Mouse (Mus musculus) fibroblast of lung, adult 2 months (primary cell): ENCODE data around the gene Bcl2.

Source experiments
- DNase-seq: peaks from one replicate; pipeline ENCODE4 v3.0.0-alpha.2; 2011; ENCODE audit warnings: low read depth

Bcl2 gene

DNA sequence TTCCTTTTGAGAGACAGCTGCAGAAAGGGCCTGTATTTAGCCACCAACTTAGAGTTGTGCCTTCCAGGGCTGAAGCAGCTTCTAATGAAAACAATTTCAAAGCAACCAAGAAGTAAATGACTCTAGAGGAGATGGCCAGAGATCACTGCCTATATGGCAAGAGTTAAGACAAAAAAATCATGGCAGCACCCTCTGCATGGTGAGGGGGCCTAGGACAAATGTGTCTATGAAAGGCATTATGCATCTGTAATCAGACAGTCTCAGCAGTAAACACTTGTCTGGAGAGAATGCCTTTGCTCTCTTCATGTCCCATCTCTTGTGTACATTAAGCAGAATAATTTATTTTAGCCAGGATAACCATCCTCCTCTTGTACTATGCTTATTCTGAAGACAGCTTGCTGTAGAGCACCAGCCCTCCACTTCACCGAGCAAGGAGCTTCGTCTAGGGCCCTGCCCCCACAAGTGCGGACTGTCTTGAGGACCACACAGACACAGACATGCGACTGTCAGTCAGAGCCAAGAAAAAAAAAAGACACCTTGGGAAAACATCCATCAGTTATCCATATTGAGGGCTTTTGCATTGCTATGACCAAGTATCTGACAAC is 126.1 kb downstream of the Bcl2 start:
- no peak for DNase-seq

- no peak for DNase-seq
Measured at GRCm38 (mm10) chr1:106586761-106587160, 127.3 kb downstream of the Bcl2 start.

- no peak for DNase-seq
Measured at GRCm38 (mm10) chr1:106585349-106585748, 128.7 kb downstream of the Bcl2 start.

GRCm38 (mm10) chr1:106584824-106585223 is 129.2 kb downstream of the Bcl2 start:
- no peak for DNase-seq

DNA sequence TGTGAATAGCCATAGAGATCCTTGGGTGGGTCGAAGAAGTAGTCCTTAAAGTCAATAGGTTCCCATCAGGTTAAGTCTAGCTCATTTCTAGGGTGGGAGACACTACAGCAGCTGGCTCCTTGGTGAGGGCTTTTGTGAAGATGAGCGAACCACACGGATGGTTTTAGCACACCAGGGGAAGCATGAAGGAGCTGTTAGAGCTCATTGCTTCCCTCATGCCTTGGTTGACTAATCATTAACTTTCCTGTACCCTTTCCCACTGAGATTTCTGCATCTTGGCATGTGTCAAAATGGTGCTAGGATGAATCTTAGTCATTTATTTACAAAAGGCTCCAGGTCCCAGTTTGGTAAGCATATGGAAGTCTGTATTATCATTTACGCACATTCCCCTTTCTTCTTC is 129.8 kb downstream of the Bcl2 start:
- no peak for DNase-seq

DNA sequence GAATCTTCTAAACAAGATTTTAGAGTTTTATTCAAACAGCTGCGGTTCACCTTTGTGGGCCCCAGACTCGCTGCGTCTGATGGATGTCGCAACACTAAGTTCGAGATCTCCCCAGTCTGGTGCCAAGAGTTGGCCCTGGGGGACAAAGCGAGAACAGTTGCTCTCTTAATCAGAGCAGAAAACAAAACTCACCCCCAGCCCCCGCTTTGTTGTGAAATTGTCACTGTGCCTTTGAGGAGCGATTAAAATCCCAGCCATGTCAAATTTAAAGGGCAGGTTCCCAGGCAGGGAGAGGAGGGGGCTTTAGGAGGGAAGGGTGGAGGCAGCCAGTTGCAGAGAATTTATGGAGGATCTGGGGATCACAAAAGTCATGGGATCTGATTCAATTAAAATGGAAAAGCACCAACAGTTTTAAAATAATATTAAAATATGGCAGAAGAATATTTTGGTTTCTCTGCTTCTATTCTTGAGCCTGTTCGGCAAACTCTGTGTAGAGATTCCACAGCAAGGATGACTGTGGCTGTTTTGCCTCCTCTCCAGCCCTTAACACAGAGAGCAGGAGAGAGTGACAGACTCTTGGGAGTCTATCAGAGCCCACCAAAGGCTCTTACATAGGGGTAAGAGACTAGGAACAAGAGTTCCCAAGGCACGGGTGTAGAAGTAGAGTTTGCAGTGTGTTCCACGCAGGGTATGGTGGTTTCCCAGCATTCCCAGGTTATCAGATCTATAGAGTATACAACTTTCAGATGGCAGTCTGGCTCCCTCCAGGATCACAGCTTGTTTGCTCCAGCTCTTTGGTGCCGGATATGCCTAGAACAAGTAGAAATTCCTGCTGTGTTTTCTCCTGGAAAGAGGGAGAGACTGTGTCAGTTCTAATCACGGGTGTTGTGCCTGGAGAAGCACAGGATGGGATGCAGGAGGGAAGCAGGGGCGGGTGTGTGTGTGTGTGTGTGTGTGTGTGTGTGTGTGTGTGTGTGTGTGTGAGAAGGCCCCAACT is 130.5 kb downstream of the Bcl2 start:
- DNase-seq: peak; percentile 41

DNA sequence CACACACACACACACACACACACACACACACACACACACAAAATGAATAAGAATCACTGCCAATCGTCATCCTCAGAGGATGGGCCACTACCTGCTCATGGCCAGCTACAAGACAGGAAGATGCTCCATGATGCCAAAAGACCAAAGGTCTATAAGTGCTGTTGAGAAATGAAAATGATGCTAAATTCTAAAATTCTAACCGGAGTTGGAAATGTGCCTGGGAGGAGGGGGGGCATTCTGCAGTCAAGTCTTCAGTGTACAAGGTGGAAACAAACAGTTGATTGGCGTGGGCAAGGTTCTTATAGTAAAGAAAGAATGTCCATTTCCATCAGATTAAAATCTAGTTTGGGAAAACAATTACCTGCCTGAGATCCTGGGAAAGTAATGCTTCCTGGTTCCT is 131.3 kb downstream of the Bcl2 start:
- no peak for DNase-seq

- no peak for DNase-seq
Measured at GRCm38 (mm10) chr1:106581812-106582211, 132.3 kb downstream of the Bcl2 start.

DNA sequence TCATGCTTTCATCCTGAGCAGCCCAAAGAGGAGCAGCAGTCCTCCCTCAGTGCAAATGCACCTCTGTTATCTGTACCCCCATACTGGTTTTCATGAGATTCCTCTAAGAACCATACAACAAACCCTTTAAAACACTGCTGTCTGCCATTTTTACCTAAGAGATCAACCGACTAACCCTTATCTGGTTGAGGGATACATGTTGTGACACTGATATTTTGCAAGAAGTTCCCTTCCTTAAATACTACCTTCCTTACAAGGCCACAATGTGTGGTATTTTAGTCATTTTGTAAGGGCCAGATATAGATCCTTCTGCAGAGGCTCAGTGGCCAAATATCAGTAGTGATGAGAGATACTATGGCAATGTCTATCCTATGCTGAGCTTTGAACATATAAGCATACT is 134.3 kb downstream of the Bcl2 start:
- no peak for DNase-seq

- no peak for DNase-seq
Measured at GRCm38 (mm10) chr1:106572506-106572905, 141.6 kb downstream of the Bcl2 start.

GRCm38 (mm10) chr1:106570870-106571269 is 143.2 kb downstream of the Bcl2 start:
- no peak for DNase-seq

DNA sequence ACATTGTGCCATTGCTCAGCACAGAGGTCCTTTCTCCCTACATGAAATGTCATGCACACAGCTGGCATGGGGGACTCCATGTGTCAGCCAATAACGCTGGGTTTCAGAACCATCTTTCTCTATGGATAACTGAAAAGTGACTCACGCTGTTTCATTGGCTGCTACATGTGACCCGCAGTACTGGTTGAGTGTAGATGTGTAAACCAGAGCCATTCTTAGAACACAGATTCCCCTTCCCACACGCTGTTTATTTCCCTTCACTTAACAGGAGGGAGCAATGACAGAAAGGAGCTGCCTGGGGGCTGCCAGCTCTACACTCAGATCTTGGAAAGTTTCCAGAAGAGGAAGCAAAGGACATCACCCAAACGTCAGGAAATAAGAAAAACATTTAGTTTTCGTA is 143.7 kb downstream of the Bcl2 start:
- DNase-seq: no peak

GRCm38 (mm10) chr1:106569674-106570073 is 144.4 kb downstream of the Bcl2 start:
- no peak for DNase-seq

DNA sequence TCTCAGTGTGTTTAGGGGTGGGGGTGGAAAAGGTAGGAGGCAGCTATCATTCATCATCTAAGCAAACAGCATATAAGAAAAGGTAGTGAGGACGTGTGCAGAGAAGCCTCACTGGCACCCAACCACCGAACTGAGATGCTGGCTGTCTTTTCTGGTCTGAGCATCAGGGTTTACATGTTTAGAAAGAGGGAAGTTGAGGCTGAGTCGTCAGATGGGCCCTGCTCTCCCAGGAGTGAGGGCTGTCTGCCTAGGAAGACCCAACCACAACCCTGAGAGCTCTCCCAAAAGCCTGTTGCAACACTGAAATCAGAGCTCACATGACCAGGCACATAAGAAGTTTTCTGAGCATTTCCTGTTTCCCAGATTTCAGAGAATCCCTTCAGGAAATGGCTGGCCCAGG is 145.2 kb downstream of the Bcl2 start:
- DNase-seq: no peak

DNA sequence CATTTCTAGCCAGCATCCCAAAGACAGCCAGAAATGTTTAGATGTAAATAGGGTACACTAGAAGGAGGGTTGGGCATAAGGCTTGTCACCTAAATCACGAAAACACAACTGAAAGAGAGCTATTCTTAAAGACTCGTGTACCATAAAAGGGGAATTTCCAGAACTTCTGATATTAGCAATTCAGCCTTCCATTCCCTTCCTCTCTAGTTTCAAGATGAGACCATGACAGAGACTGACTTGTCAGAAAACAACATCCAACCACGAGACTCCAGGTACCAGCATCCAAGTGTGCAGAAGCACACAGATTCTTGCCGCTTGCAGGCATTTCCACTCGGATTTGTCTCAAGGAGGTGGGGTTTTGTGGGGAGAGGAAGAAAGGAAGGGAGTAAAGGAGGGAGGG is 146.6 kb downstream of the Bcl2 start:
- no peak for DNase-seq

GRCm38 (mm10) chr1:106566120-106567086 is 147.7 kb downstream of the Bcl2 start:
- no peak for DNase-seq

DNA sequence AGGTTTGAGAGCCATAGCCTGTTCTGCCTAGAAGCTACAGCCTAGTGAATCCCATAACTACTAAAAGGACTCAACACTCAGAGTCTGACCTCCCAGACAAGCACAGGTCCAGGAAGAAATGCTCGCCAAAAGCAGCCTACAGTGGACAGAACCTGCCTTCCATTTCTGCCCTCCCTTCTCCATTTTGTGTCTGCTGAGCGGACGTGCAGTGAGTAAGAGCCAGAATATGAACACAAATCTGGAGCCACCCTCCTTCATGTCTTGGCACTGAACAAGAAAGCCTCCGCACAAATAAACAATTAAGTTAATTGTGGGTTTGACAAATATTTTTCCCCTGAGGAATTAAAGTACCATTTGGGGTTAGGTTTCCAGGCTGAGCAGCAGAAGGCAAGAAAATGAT is 148.8 kb downstream of the Bcl2 start:
- no peak for DNase-seq

GRCm38 (mm10) chr1:106564436-106564835 is 149.6 kb downstream of the Bcl2 start:
- DNase-seq: no peak

DNA sequence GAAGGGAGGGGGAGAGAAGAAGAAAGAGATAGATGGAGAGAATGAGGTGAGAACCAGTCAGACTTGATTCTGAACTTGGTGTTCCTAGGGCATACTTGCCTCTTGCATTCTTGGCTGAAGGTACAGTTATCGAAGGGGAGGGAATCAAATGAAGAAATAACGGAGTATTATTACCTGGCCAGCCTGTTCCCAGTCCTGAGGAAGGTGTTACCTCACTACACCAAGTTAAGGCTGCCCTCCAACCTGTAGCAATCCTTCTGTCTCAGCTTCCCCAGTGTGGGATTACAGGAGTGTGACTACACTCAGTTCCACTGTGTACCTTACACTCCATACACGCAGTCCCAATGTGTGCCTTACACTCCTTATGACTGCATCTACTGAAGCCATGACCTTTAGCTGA is 151.3 kb downstream of the Bcl2 start:
- no peak for DNase-seq

DNA sequence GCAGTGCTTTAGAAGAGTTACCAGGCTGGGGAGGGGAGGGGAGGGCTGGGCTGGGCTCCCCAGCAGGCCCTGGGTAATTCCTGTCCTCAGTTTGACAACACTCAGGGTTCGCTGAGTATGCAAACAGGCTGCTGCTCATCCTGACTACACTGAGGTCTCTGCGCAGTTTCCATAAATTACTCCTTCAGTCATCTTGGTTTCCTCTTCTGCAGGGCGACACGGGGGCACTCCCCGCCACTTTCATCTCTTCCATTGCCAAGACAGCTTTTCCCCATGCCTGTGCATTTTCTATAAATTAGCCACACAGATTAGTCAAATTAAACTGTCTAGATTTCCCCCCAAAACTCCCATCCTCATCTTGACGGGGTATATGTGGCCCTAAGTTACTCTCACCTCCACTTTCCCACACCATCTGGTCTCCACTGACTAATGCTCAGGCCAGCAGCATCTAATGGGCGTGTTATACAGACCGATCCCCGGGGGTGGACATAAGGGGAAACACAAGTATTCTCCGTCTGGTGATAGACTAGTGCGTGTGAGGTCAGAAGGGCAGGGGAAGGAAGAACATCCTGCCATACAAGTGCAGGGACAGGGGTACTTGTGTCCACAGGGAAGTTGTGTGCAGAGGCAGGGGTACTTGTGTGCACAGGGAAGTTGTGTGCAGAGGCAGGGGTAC is 152.9 kb downstream of the Bcl2 start:
- DNase-seq: no peak

GRCm38 (mm10) chr1:106560105-106560504 is 154.0 kb downstream of the Bcl2 start:
- DNase-seq: no peak
